Mouse (Mus musculus): ENCODE measurements around the gene Tnrc6c. TPM values are rescaled to one million over a fixed set of nuclear protein-coding genes. Genes with fewer than 3 reads are reported as not detected.

The Tnrc6c gene
- total and polyA plus RNA-seq, 3 experiments, result 6.9 to 16.7 (median 12.8) TPM

DNA sequence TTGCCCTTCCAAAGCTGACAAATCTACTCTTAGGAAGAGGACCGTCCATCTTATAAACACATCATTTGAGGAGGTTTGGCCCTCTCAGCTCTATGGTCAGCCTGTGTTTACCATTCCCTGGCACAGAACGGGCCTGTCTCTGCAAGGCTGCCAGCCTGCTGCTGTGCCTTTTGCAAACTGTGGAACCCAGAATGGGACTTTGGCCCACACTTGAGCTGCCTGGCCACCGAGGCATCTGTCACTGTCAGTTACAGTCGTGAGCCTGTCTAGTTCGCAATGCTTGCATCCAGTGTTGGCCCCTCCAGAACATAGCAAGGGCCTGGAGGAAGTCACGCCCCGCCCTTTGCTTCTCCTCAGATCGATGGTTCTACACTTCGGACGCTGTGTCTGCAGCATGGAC lies 105.2 kb downstream of the Tnrc6c start:
- TF ChIP-seq ZNF384 (IDR thresholded peaks at IDR 0.05; ENCODE audit: low read depth, low read length), result no peak
- TF ChIP-seq SIN3A (IDR thresholded peaks at IDR 0.05; ENCODE audit: low read length), result no peak
- dilution Hi-C loops (cut with MboI; ENCODE audit: extremely low pct_ligation_motif_present, extremely low pct_unique_long_range_greater_than_20kb, low sequenced_read_pairs) (no loop called here), in situ Hi-C loops (cut with MboI; ENCODE audit: low pct_ligation_motif_present, low pct_unique_long_range_greater_than_20kb, low sequenced_read_pairs) (no loop called here)
- Histone ChIP-seq H3K4me2 (ENCODE audit: insufficient read depth, low read depth, poor library complexity, severe bottlenecking) (no peak overlapping the region), H3K27me3 (replicated peaks) (no peaks in the 10 kb centered on the region), H3K9me3 (replicated peaks; ENCODE audit: low read length) (peaks cover 3% of the 10 kb centered on the region), H3K36me3 (replicated peaks in 1 of 2; ENCODE audit: control insufficient read depth in 1 of 2, insufficient read depth in 1 of 2, low read length in 1 of 2) (peaks cover 80 to 89% of the 10 kb centered on the region in 2 experiments), H3K4me1 (ENCODE audit: control insufficient read depth in 1 of 2, insufficient read depth in 2 of 2) (no peaks in the 10 kb centered on the region), H3K9ac (ENCODE audit: insufficient read depth, low read depth) (no peak overlapping the region), H3K79me2 (replicated peaks; ENCODE audit: control insufficient read depth, extremely low read depth, insufficient read depth, poor library complexity, severe bottlenecking) (no peaks in the 10 kb centered on the region), H3K4me3 (replicated peaks in 1 of 3; ENCODE audit: low read depth in 2 of 3, low read length in 2 of 3, poor library complexity in 1 of 3) (no peak overlapping the region), H3K27ac (ENCODE audit: insufficient read depth, low read depth) (no peak overlapping the region)
- no peak for DNase-seq (ENCODE audit: extremely low read depth)

DNA sequence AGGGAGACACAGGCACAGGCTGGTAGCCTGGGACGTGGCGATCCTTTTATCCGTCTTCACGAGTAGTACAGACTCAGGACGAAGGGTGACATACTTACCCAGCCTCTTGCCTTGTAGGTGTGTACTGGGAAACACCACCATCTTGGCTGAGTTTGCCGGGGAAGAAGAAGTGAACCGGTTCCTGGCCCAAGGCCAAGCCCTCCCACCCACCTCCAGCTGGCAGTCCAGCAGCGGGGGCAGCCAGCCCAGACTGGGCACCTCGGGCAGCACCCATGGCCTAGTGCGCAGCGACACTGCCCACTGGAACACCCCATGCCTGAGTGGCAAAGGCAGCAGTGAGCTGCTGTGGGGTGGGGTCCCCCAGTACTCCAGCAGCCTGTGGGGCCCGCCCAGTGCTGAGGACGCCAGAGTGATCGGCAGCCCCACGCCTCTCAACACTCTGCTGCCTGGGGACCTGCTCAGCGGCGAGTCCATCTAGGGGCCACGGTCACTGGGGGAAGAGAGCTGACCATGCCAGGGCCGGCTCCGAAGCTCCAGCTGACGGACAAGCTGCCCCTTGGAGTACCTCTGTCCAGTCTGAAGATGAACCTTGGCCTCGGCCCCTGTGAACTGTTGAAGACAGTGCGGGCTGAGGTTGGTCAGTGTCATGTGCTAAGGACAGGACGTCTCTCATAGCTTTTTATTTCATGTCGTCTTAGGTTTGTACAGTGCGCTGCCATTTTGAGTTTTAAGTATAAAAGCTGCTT lies 106.5 kb downstream of the Tnrc6c start:
- H3K27me3 ChIP-seq (replicated peaks), result no peaks in the 10 kb centered on the region
- in situ Hi-C loops (cut with MboI; ENCODE audit: low pct_ligation_motif_present, low pct_unique_long_range_greater_than_20kb, low sequenced_read_pairs), result no loop called here
- no peak for DNase-seq (ENCODE audit: extremely low read depth)
- H3K27ac ChIP-seq (ENCODE audit: insufficient read depth, low read depth), result no peak overlapping the region
- dilution Hi-C loops (cut with MboI; ENCODE audit: extremely low pct_ligation_motif_present, extremely low pct_unique_long_range_greater_than_20kb, low sequenced_read_pairs), result no loop called here
- no peaks in the 10 kb centered on the region for H3K79me2 ChIP-seq (replicated peaks; ENCODE audit: control insufficient read depth, extremely low read depth, insufficient read depth, poor library complexity, severe bottlenecking)
- peaks cover 81 to 89% of the 10 kb centered on the region in 2 experiments for H3K36me3 ChIP-seq (replicated peaks in 1 of 2; ENCODE audit: control insufficient read depth in 1 of 2, insufficient read depth in 1 of 2, low read length in 1 of 2)
- H3K4me1 ChIP-seq (ENCODE audit: control insufficient read depth in 1 of 2, insufficient read depth in 2 of 2), result no peaks in the 10 kb centered on the region
- peaks cover 3% of the 10 kb centered on the region for H3K9me3 ChIP-seq (replicated peaks; ENCODE audit: low read length)
- TF ChIP-seq POLR2AphosphoS2 (IDR thresholded peaks at IDR 0.05; ENCODE audit: low read depth, low read length) (no peak), ELF1 (IDR thresholded peaks at IDR 0.05; ENCODE audit: low read depth, low read length) (no peak), MEF2A (IDR thresholded peaks at IDR 0.05; ENCODE audit: borderline replicate concordance, low read depth, low read length) (no peak), E2F4 (IDR thresholded peaks at IDR 0.05; ENCODE audit: insufficient replicate concordance, low read depth, low read length) (no peak), EP300 (IDR thresholded peaks at IDR 0.05; ENCODE audit: low read length) (no peak), BHLHE40 (IDR thresholded peaks at IDR 0.05; ENCODE audit: low read depth, low read length) (no peak), USF1 (IDR thresholded peaks at IDR 0.05; ENCODE audit: low read depth, low read length) (no peak), USF2 (conservative IDR thresholded peaks at IDR 0.05; ENCODE audit: low read depth, low read length) (no peak), CHD1 (IDR thresholded peaks at IDR 0.05; ENCODE audit: low read depth, low read length) (no peak), TCF12 (IDR thresholded peaks at IDR 0.05; ENCODE audit: low read depth, low read length) (no peak), JUN (IDR thresholded peaks at IDR 0.05; ENCODE audit: insufficient read depth, low read depth, low read length) (no peak)
- H3K9ac ChIP-seq (ENCODE audit: insufficient read depth, low read depth), result no peak overlapping the region
- H3K4me2 ChIP-seq (ENCODE audit: insufficient read depth, low read depth, poor library complexity, severe bottlenecking), result no peak overlapping the region
- no peak overlapping the region for H3K4me3 ChIP-seq (replicated peaks in 1 of 3; ENCODE audit: low read depth in 2 of 3, low read length in 2 of 3, poor library complexity in 1 of 3)
